Mouse (Mus musculus) G1E (cell line): Measurements from ENCODE around the gene Snapc4. TPM values are rescaled to one million over a fixed set of nuclear protein-coding genes. Genes with fewer than 3 reads are reported as not detected.
A peak's percentile ranks its signal among the peaks of the same experiment; 100 is the strongest.
"Not testable (repeated sequence)": the region's sequence is repeated elsewhere in the genome, so short reads cannot be mapped to it uniquely, and the experiment has no call there.

ENCODE experiments used
- ATAC-seq: 2 replicates; pipeline ENCODE4 v1.8.0; 2016; ENCODE audit warnings: mild to moderate bottlenecking; ENCODE audit not compliant: insufficient number of reproducible peaks, poor library complexity, low FRiP score, severe bottlenecking; ENCODE audit errors: extremely low read depth
- DNase-seq: peaks from one replicate; pipeline ENCODE4 v3.0.0; 2012; ENCODE audit warnings: low spot score
- H3K27me3 ChIP-seq: 2 replicates; pipeline ENCODE4 v1.6.1; 2012; ENCODE audit warnings: mild to moderate bottlenecking, low read length, inconsistent platforms; ENCODE audit not compliant: insufficient read depth
- H3K36me3 ChIP-seq: replicated peaks from 2 replicates; pipeline ENCODE3; 2012; ENCODE audit warnings: mild to moderate bottlenecking, inconsistent platforms
- H3K4me1 ChIP-seq: 2 replicates; pipeline ENCODE4 v1.6.1; 2012; ENCODE audit warnings: low read depth, low read length, inconsistent platforms, mixed read lengths; ENCODE audit not compliant: insufficient read depth
- H3K4me3 ChIP-seq: 2 replicates; pipeline ENCODE4 v1.5.1; 2012; ENCODE audit warnings: low read depth, mild to moderate bottlenecking, inconsistent platforms, low read length, moderate library complexity, mixed read lengths
- H3K9me3 ChIP-seq: replicated peaks from 2 replicates; pipeline ENCODE4 v1.6.1; 2012; ENCODE audit warnings: inconsistent platforms
- CTCF ChIP-seq: IDR thresholded peaks from 2 replicates; pipeline ENCODE4 v1.5.1; 2012; ENCODE audit warnings: low read depth, low read length, inconsistent platforms, mixed read lengths
- GATA1 ChIP-seq: IDR thresholded peaks from 2 replicates; pipeline ENCODE4 v1.6.1; 2012; ENCODE audit warnings: borderline replicate concordance, low read length, inconsistent platforms, mixed read lengths
- GATA2 ChIP-seq: IDR thresholded peaks from 2 replicates; pipeline ENCODE4 v1.6.1; 2012; ENCODE audit warnings: low read depth, low read length, inconsistent platforms, borderline replicate concordance
- POLR2AphosphoS5 ChIP-seq: IDR thresholded peaks from 2 replicates; pipeline ENCODE4 v1.6.1; 2012; ENCODE audit warnings: low read depth, low read length, inconsistent platforms; ENCODE audit not compliant: insufficient replicate concordance
- TAL1 ChIP-seq: conservative IDR thresholded peaks from 2 replicates; pipeline ENCODE4 v1.6.1; 2012; ENCODE audit warnings: low read depth, low read length, inconsistent platforms, mixed read lengths
- polyA plus RNA-seq: library from polyadenylated mRNA; stranded (reverse); fragments of >175 nt; gene quantifications from 2 replicates; pipeline ENCODE4 v1.2.3, GENCODE M21; 2012
- total RNA-seq, 2 experiments: library from RNA; stranded (forward) in 1 of 2; stranded (reverse) in 1 of 2; fragments of 200-1000 nt in 1 of 2; fragments of >200 nt in 1 of 2; fragmentation: Nextera tagmentation in 1 of 2; gene quantifications; 2 replicates each; pipeline ENCODE4 v1.2.3; 2014 to 2017

Snapc4 gene
- total and polyA plus RNA-seq, 3 experiments = 25.4 to 67.9 (median 42.2) TPM

GRCm38 (mm10) chr2:26389154-26389690, 8.8 kb upstream of the Snapc4 start, which contains the start of the genes Entr1 and Pmpca:
Entr1 (minus strand) TSS chr2:26389316.
Pmpca (plus strand) TSS chr2:26389339.
- Histone ChIP-seq H3K36me3 (peaks cover 78% of the 10 kb centered on the region), H3K27me3 (no peaks in the 10 kb centered on the region), H3K9me3 (no peaks in the 10 kb centered on the region), H3K4me1 (peaks cover 56% of the 10 kb centered on the region), H3K4me3 (peak within 1 kb of the TSS; percentile 87)
- peak; percentile 93 for DNase-seq
- ATAC-seq = peak; percentile 40
- TF ChIP-seq CTCF (no peak), POLR2AphosphoS5 (no peak), GATA1 (no peak), TAL1 (no peak), GATA2 (no peak)

GRCm38 (mm10) chr2:26388682-26389153, 8.3 kb upstream of the Snapc4 start:
- Histone ChIP-seq H3K36me3 (peaks cover 78% of the 10 kb centered on the region), H3K27me3 (no peaks in the 10 kb centered on the region), H3K9me3 (no peaks in the 10 kb centered on the region), H3K4me3 (peak overlapping the region; percentile 87), H3K4me1 (peaks cover 56% of the 10 kb centered on the region)
- DNase-seq (peak; percentile 55), ATAC-seq (no peak; the same call in 1 of the 2 replicates)
- TF ChIP-seq GATA1 = no peak
- TF ChIP-seq POLR2AphosphoS5 = no peak
- no peak for TF ChIP-seq GATA2
- no peak for TF ChIP-seq CTCF
- no peak for TF ChIP-seq TAL1

GRCm38 (mm10) chr2:26387713-26388112, 7.3 kb upstream of the Snapc4 start:
- DNase-seq (no peak), ATAC-seq (no peak)
- Histone ChIP-seq H3K36me3 (peaks cover 78% of the 10 kb centered on the region), H3K4me3 (peak overlapping the region; percentile 87; the same call in 1 of the 2 replicates), H3K27me3 (no peaks in the 10 kb centered on the region), H3K4me1 (peaks cover 51% of the 10 kb centered on the region), H3K9me3 (no peaks in the 10 kb centered on the region)
- no peak for TF ChIP-seq TAL1
- TF ChIP-seq GATA1 = no peak
- no peak for TF ChIP-seq CTCF
- TF ChIP-seq POLR2AphosphoS5 = no peak
- TF ChIP-seq GATA2 = no peak

- H3K9me3 ChIP-seq, H3K27me3 ChIP-seq, ATAC-seq, DNase-seq: not testable (repeated sequence)
- H3K4me1 ChIP-seq = peaks cover 20% of the 10 kb centered on the region
- H3K36me3 ChIP-seq = peaks cover 80% of the 10 kb centered on the region
- peak overlapping the region; percentile 96 for H3K4me3 ChIP-seq
Measured at GRCm38 (mm10) chr2:26380871-26381270, 418 bp upstream of the Snapc4 start.

- no peaks in the 10 kb centered on the region for H3K4me1 ChIP-seq
- H3K27me3 ChIP-seq = no peaks in the 10 kb centered on the region
- H3K36me3 ChIP-seq = peaks cover 100% of the 10 kb centered on the region
- DNase-seq (no peak), ATAC-seq (no peak)
- TF ChIP-seq GATA2 (no peak), GATA1 (no peak), TAL1 (no peak), CTCF (no peak), POLR2AphosphoS5 (no peak)
- no peaks in the 10 kb centered on the region for H3K9me3 ChIP-seq
- H3K4me3 ChIP-seq = no peak overlapping the region
Measured at GRCm38 (mm10) chr2:26372396-26372795, 8.1 kb downstream of the Snapc4 start.

DNA sequence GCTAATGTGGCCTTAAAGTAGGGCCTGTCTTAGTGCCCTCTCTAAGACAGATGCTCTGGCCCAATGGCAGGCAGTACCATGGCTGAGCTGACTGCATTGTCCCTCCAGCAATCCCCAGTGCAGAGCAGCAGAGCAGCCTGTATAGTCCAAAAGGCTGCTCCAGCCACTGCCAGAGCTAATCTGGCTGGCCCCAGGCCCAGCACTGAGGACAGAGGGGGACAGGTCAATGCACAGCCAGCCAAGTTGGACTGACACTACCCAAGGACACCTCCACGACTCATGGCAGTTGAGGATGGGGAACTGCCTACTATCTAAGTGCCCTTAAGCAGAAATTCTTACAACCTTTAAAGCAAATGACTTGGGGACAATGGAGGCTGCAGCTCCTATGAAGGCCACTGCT, 11.9 kb downstream of the Snapc4 start:
- TF ChIP-seq POLR2AphosphoS5 (no peak), TAL1 (no peak), GATA1 (no peak), GATA2 (no peak), CTCF (no peak)
- ATAC-seq = no peak
- DNase-seq = no peak
- Histone ChIP-seq H3K9me3 (no peaks in the 10 kb centered on the region), H3K36me3 (peaks cover 100% of the 10 kb centered on the region), H3K4me3 (no peak overlapping the region), H3K4me1 (no peaks in the 10 kb centered on the region), H3K27me3 (no peaks in the 10 kb centered on the region)

GRCm38 (mm10) chr2:26367911-26368310, 12.5 kb downstream of the Snapc4 start:
- H3K4me1 ChIP-seq = no peaks in the 10 kb centered on the region
- no peaks in the 10 kb centered on the region for H3K27me3 ChIP-seq
- no peak for ATAC-seq
- H3K9me3 ChIP-seq = no peaks in the 10 kb centered on the region
- H3K4me3 ChIP-seq = no peak overlapping the region
- TF ChIP-seq GATA1 (no peak), GATA2 (no peak), POLR2AphosphoS5 (no peak), TAL1 (no peak), CTCF (no peak)
- H3K36me3 ChIP-seq = peaks cover 100% of the 10 kb centered on the region
- DNase-seq = no peak
